Mouse (Mus musculus): ENCODE data around the gene 4930578G10Rik. TPM values are rescaled to one million over a fixed set of nuclear protein-coding genes. Genes with fewer than 3 reads are reported as not detected.

The 4930578G10Rik gene
- polyA plus RNA-seq, 1 experiment from 2014 or later: not detected

Other genes starting within 250 kb of the 4930578G10Rik start
- gene Fam205a2, start 207.4 kb upstream of the 4930578G10Rik start, polyA plus RNA-seq (2015; fragmentation: Nextera tagmentation; extraction: Ambion mirVana): not detected in 2 replicates
- not detected in 2 replicates for gene Gm10591, start 123.3 kb upstream of the 4930578G10Rik start, polyA plus RNA-seq (2015; fragmentation: Nextera tagmentation; extraction: Ambion mirVana)
- 0.50 TPM in 1 of 2 replicates, not detected in the other for gene Gm2564, start 105.8 kb upstream of the 4930578G10Rik start, polyA plus RNA-seq (2015; fragmentation: Nextera tagmentation; extraction: Ambion mirVana)
- gene Ccl27b, start 80.3 kb upstream of the 4930578G10Rik start, polyA plus RNA-seq (2015; fragmentation: Nextera tagmentation; extraction: Ambion mirVana): not detected in 2 replicates
- gene Il11ra2, start 73.7 kb upstream of the 4930578G10Rik start, polyA plus RNA-seq (2015; fragmentation: Nextera tagmentation; extraction: Ambion mirVana): 0.28 TPM in 1 of 2 replicates, not detected in the other
- gene Ccl19, start 21.0 kb downstream of the 4930578G10Rik start, polyA plus RNA-seq (2015; fragmentation: Nextera tagmentation; extraction: Ambion mirVana): not detected in 2 replicates
- 98.7 and 109 TPM in 2 replicates for gene Ccl21a, start 38.4 kb downstream of the 4930578G10Rik start, polyA plus RNA-seq (2015; fragmentation: Nextera tagmentation; extraction: Ambion mirVana)
- not detected in 2 replicates for gene Fam205a1, start 118.3 kb downstream of the 4930578G10Rik start, polyA plus RNA-seq (2015; fragmentation: Nextera tagmentation; extraction: Ambion mirVana)
- gene Gm12394, start 121.2 kb downstream of the 4930578G10Rik start, polyA plus RNA-seq (2015; fragmentation: Nextera tagmentation; extraction: Ambion mirVana): 0.08 and 0.11 TPM in 2 replicates
- 0.36 and 0.46 TPM in 2 replicates for gene Fam205c, start 138.7 kb downstream of the 4930578G10Rik start, polyA plus RNA-seq (2015; fragmentation: Nextera tagmentation; extraction: Ambion mirVana)
- 2.0 and 2.8 TPM in 2 replicates for gene Phf24, start 181.1 kb downstream of the 4930578G10Rik start, polyA plus RNA-seq (2015; fragmentation: Nextera tagmentation; extraction: Ambion mirVana)
- gene Dnajb5, start 214.3 kb downstream of the 4930578G10Rik start, polyA plus RNA-seq (2015; fragmentation: Nextera tagmentation; extraction: Ambion mirVana): 10.4 and 11.6 TPM in 2 replicates
- 0.24 and 1.6 TPM in 2 replicates for gene 1700022I11Rik, start 234.1 kb downstream of the 4930578G10Rik start, polyA plus RNA-seq (2015; fragmentation: Nextera tagmentation; extraction: Ambion mirVana)